Mouse (Mus musculus) limb, embryonic 12.5 days (tissue): ENCODE measurements around the gene Dtx2. TPM values are rescaled to one million over a fixed set of nuclear protein-coding genes. Genes with fewer than 3 reads are reported as not detected.
"Not testable (repeated sequence)": the region's sequence is repeated elsewhere in the genome, so short reads cannot be mapped to it uniquely, and the experiment has no call there.

ENCODE experiments used
- ATAC-seq: fragments of 200-750 bp; cut with Nextera tagmentation; 2 replicates; pipeline ENCODE4 v1.8.0; 2017; ENCODE audit warnings: low read depth, moderate TSS enrichment; ENCODE audit not compliant: insufficient number of reproducible peaks, insufficient read depth, low FRiP score, low TSS enrichment
- H3K27ac ChIP-seq: fragments of 300-500 bp; sonication (generic); 2 replicates; pipeline ENCODE4 v1.5.1; 2016; ENCODE audit warnings: mild to moderate bottlenecking, moderate library complexity
- H3K27me3 ChIP-seq: fragments of 300-500 bp; sonication (generic); 2 replicates; pipeline ENCODE4 v1.6.1; 2016; ENCODE audit warnings: mild to moderate bottlenecking, moderate library complexity
- H3K36me3 ChIP-seq: fragments of 300-500 bp; sonication (generic); 2 replicates; pipeline ENCODE4 v1.6.1; 2016; ENCODE audit warnings: mild to moderate bottlenecking, moderate library complexity
- H3K4me1 ChIP-seq: fragments of 300-500 bp; sonication (generic); replicated peaks from 2 replicates; pipeline ENCODE4 v1.6.1; 2016
- H3K4me2 ChIP-seq: fragments of 300-500 bp; sonication (generic); 2 replicates; pipeline ENCODE4 v1.6.1; 2016; ENCODE audit warnings: mild to moderate bottlenecking, moderate library complexity
- H3K4me3 ChIP-seq: fragments of 300-500 bp; sonication (generic); replicated peaks from 2 replicates; pipeline ENCODE4 v1.5.1; 2016; ENCODE audit warnings: mild to moderate bottlenecking
- H3K9ac ChIP-seq: fragments of 300-500 bp; sonication (generic); replicated peaks from 2 replicates; pipeline ENCODE4 v1.6.1; 2016; ENCODE audit warnings: mild to moderate bottlenecking, moderate library complexity
- H3K9me3 ChIP-seq: fragments of 300-500 bp; sonication (generic); 2 replicates; pipeline ENCODE4 v1.6.1; 2016; ENCODE audit warnings: mild to moderate bottlenecking, moderate library complexity
- WGBS: fragments of 180-500 bp; shearing (Covaris S2); methylation state at CpG from one replicate; pipeline ENCODE4 v1.1.7; 2016; 5-methylcytosine and 5-hydroxymethylcytosine counted together
- polyA plus RNA-seq: library from polyadenylated mRNA; unstranded; fragments of >200 nt; fragmentation: Nextera tagmentation; extraction: Ambion mirVana; gene quantifications from 2 replicates; pipeline ENCODE4 v1.2.1, GENCODE M21; 2016

Gene Dtx2
- polyA plus RNA-seq, 1 experiment from 2014 or later, result 39.2 TPM

DNA sequence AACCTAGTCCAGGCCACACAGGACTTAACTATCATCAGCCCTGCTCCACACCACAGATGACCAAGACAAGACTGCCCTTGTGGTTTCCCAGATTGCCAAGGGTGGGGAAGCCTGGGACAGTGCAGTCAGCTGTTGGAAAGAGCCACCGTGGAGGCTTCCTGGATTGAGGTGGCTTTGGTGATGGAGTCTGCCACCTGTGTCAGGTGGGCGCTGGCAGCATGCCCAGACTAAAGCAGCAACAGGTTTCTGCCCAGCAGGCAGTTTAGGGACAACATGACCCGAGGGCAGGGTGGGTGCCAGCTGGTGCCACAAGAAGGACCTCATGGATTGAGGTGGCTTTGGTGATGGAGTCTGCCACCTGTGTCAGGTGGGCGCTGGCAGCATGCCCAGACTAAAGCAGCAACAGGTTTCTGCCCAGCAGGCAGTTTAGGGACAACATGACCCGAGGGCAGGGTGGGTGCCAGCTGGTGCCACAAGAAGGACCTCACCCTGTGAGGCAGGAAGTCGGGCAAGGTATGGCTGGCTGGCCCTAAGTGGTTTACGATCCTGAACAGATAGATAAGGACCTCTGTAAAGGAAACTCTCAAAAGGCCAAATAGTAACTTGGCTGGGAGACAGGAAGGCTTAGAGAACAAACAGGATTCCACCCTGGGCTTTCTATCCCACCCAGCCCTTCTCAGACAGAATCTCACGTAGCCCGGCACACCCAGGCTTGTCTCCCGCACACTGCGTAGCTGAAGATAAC lies 72.0 kb downstream of the Dtx2 start:
- H3K4me2 ChIP-seq, H3K9ac ChIP-seq, H3K27ac ChIP-seq, H3K4me1 ChIP-seq, H3K4me3 ChIP-seq, H3K27me3 ChIP-seq, ATAC-seq, H3K36me3 ChIP-seq, H3K9me3 ChIP-seq: not testable (repeated sequence)
- WGBS, result 74% methylated on average over 11 of the region's 11 CpGs

- Histone ChIP-seq H3K4me3 (no peak overlapping the region), H3K4me1 (0 out of 2 replicates have a peak, but pooled peaks cover 5% of the 10 kb centered on the region), H3K4me2 (no peak overlapping the region), H3K9ac (no peak overlapping the region), H3K27ac (no peak overlapping the region), H3K27me3 (peaks cover 10% of the 10 kb centered on the region), H3K36me3 (no peaks in the 10 kb centered on the region), H3K9me3 (peaks cover 5% of the 10 kb centered on the region; the same call in 1 of the 2 replicates)
- WGBS, result 63% methylated on average over 2 of the region's 2 CpGs
- no peak for ATAC-seq
Measured at GRCm38 (mm10) chr5:136069411-136069810, 74.8 kb downstream of the Dtx2 start.

- WGBS, result 65% methylated on average over 6 of the region's 6 CpGs
- ATAC-seq, result no peak
Measured at GRCm38 (mm10) chr5:136073051-136073450, 78.5 kb downstream of the Dtx2 start.

GRCm38 (mm10) chr5:136073526-136073925 lies 78.9 kb downstream of the Dtx2 start:
- Histone ChIP-seq H3K4me1 (0 out of 2 replicates have a peak, but pooled peaks cover 9% of the 10 kb centered on the region), H3K9ac (no peak overlapping the region), H3K27me3 (0 out of 2 replicates have a peak, but pooled peaks cover 5% of the 10 kb centered on the region), H3K36me3 (no peaks in the 10 kb centered on the region), H3K4me2 (no peak overlapping the region), H3K9me3 (0 out of 2 replicates have a peak, but pooled peaks cover 3% of the 10 kb centered on the region), H3K27ac (no peak overlapping the region), H3K4me3 (no peak overlapping the region)
- ATAC-seq, result no peak
- 65% methylated on average over 11 of the region's 11 CpGs for WGBS

More at GRCm38 (mm10) chr5:136073051-136073450, 78.5 kb downstream of the Dtx2 start:
- H3K4me3 ChIP-seq, result no peak overlapping the region
- H3K4me1 ChIP-seq, result 0 out of 2 replicates have a peak, but pooled peaks cover 9% of the 10 kb centered on the region
- H3K36me3 ChIP-seq, result no peaks in the 10 kb centered on the region
- H3K27ac ChIP-seq, result no peak overlapping the region
- no peak overlapping the region for H3K9ac ChIP-seq
- H3K9me3 ChIP-seq, result 0 out of 2 replicates have a peak, but pooled peaks cover 3% of the 10 kb centered on the region
- H3K27me3 ChIP-seq, result 0 out of 2 replicates have a peak, but pooled peaks cover 5% of the 10 kb centered on the region
- no peak overlapping the region for H3K4me2 ChIP-seq

DNA sequence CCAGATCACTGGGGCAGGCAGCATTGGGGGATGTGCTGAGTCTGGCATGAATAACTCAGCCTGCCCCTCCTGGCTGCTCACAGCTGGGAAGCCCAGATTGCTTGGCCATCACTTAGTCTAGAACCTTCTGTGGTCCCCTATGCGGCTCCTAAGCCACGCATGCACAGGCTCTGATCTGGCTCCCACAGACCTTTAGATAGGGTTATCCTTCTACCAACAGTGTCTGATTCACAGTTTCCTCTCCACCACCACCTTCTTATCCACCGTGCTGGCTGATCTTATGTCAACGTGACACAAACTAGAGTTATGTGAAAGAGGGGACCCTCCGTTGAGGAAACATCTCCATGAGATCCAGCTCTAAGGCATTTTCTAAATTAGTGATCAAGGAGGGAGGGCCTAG lies 80.5 kb downstream of the Dtx2 start:
- 92% methylated on average over 5 of the region's 5 CpGs for WGBS
- Histone ChIP-seq H3K4me1 (0 out of 2 replicates have a peak, but pooled peaks cover 9% of the 10 kb centered on the region), H3K9ac (no peak overlapping the region), H3K4me2 (no peak overlapping the region), H3K27ac (no peak overlapping the region), H3K9me3 (0 out of 2 replicates have a peak, but pooled peaks cover 3% of the 10 kb centered on the region), H3K27me3 (0 out of 2 replicates have a peak, but pooled peaks cover 3% of the 10 kb centered on the region), H3K4me3 (no peak overlapping the region), H3K36me3 (no peaks in the 10 kb centered on the region)
- ATAC-seq, result no peak

- 52% methylated on average over 7 of the region's 7 CpGs for WGBS
- H3K27me3 ChIP-seq, result no peaks in the 10 kb centered on the region
- H3K27ac ChIP-seq, result no peak overlapping the region
- 0 out of 2 replicates have a peak, but pooled peaks cover 9% of the 10 kb centered on the region for H3K4me1 ChIP-seq
- no peaks in the 10 kb centered on the region for H3K36me3 ChIP-seq
- 0 out of 2 replicates have a peak, but pooled peaks cover 3% of the 10 kb centered on the region for H3K9me3 ChIP-seq
- ATAC-seq, result no peak
- H3K9ac ChIP-seq, result no peak overlapping the region
- H3K4me3 ChIP-seq, result no peak overlapping the region
- no peak overlapping the region for H3K4me2 ChIP-seq
Measured at GRCm38 (mm10) chr5:136076284-136076683, 81.7 kb downstream of the Dtx2 start.

DNA sequence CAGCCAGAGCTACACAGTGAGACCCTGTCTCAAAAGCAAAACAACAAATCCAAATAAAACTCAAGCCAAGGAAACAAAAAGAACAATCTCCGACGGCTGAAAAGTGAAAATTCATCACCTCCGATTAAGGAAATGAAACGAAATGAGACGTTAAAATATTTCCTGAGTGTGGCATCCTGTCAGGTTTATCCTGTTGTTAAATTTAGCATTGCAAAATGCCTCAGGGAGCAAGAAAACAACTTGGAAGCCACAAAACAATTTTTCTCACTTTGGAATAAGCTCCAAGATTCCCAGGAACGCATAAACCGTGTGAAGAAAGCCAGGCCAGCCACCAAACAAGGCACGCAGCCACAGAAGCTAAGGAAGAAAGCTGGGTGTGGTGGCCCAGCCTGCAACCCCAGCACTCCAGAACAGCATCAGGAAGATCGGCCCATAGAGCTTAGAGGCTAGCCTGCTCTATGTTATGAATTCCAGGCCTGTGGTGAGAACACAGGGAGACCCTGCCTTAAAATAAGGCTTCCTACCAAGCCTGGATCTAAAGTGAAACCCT lies 82.5 kb downstream of the Dtx2 start:
- H3K27me3 ChIP-seq, result no peaks in the 10 kb centered on the region
- H3K4me2 ChIP-seq, result no peak overlapping the region
- H3K27ac ChIP-seq, result no peak overlapping the region
- no peaks in the 10 kb centered on the region for H3K36me3 ChIP-seq
- 84% methylated on average over 9 of the region's 9 CpGs for WGBS
- H3K9me3 ChIP-seq, result 0 out of 2 replicates have a peak, but pooled peaks cover 1% of the 10 kb centered on the region
- no peak for ATAC-seq
- H3K4me3 ChIP-seq, result no peak overlapping the region
- H3K4me1 ChIP-seq, result 0 out of 2 replicates have a peak, but pooled peaks cover 9% of the 10 kb centered on the region
- H3K9ac ChIP-seq, result no peak overlapping the region

GRCm38 (mm10) chr5:136078136-136078535 lies 83.5 kb downstream of the Dtx2 start:
- no peak for ATAC-seq
- 94% methylated on average over 5 of the region's 5 CpGs for WGBS

DNA sequence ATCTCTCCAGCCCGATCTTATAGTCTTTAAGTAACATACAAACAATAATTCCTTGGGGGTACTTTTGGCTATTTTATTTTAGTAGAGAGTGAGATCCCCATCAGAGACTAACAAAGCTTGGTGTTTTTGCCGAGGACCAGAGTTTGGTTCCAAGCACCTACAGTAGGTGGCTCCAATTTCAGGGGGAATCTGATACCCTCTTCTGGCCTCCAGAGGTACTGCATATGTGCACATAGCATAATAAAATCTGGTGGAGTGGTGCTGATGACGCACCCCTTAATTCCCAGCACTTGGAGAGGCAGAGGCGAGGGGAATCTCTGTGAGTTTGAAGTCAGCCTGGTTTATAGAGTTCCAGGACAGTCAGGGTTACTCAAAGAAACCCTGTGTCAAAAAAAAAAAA lies 87.7 kb downstream of the Dtx2 start:
- no peak for ATAC-seq
- Histone ChIP-seq H3K9me3 (no peaks in the 10 kb centered on the region), H3K4me1 (peaks cover 23% of the 10 kb centered on the region), H3K36me3 (no peaks in the 10 kb centered on the region; the same call in 1 of the 2 replicates), H3K27me3 (peaks cover 32% of the 10 kb centered on the region), H3K4me2 (no peak overlapping the region), H3K4me3 (no peak overlapping the region), H3K27ac (no peak overlapping the region), H3K9ac (no peak overlapping the region)
- WGBS, result 73% methylated on average over 4 of the region's 4 CpGs

More at GRCm38 (mm10) chr5:136078136-136078535, 83.5 kb downstream of the Dtx2 start:
- no peak overlapping the region for H3K9ac ChIP-seq
- H3K27me3 ChIP-seq, result no peaks in the 10 kb centered on the region
- no peak overlapping the region for H3K27ac ChIP-seq
- H3K4me1 ChIP-seq, result peaks cover 6% of the 10 kb centered on the region; the same call in 1 of the 2 replicates
- no peaks in the 10 kb centered on the region for H3K9me3 ChIP-seq
- no peak overlapping the region for H3K4me2 ChIP-seq
- no peak overlapping the region for H3K4me3 ChIP-seq
- H3K36me3 ChIP-seq, result no peaks in the 10 kb centered on the region
